Mouse (Mus musculus) layer of hippocampus, adult 2 months (tissue): ENCODE data around the gene Syt2. TPM values are rescaled to one million over a fixed set of nuclear protein-coding genes. Genes with fewer than 3 reads are reported as not detected.

Experiments used
- DNase-seq, 2 experiments: peaks; one replicate each; pipeline ENCODE4 v3.0.0; 2022; ENCODE audit warnings: low spot score in 2 of 2
- H3K27ac ChIP-seq: fragments of 200-600 bp; 2 replicates; pipeline ENCODE4 v1.8.1; 2022
- H3K4me3 ChIP-seq: fragments of 200-600 bp; 2 replicates; pipeline ENCODE4 v1.8.1; 2022; ENCODE audit warnings: mild to moderate bottlenecking
- CTCF ChIP-seq: fragments of 200-600 bp; conservative IDR thresholded peaks from 2 replicates; pipeline ENCODE4 v1.8.1; 2022; ENCODE audit warnings: antibody characterized with exemption, mild to moderate bottlenecking, moderate library complexity
- total RNA-seq, 2 experiments: library from RNA; stranded (reverse); gene quantifications; 2 replicates each; pipeline ENCODE4 v1.2.3; 2021

Syt2 gene
- total RNA-seq, 2 experiments from 2014 or later, result 17.9 to 18.6 TPM

DNA sequence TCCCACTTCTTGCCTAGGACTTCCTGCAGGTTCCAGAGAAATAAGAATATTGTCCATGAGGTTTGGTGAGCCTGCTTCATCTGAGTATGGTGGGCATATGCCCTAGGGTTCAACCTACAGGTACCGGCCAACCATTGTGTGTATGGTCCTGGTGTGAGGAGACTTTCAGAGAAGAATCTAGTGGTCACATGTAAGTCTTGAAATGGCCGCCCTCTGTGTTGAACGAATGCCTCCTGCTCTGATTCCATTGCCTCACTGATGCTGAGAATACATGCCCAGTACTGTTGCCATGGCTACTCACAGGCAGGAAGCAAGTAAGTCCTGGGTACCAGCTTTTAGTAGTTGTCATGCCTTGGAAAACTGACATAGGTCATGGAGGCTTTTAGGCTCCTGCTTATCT is 10.2 kb upstream of the Syt2 start:
- TF ChIP-seq CTCF, result no peak

GRCm38 (mm10) chr1:134636684-134637083 is 9.8 kb upstream of the Syt2 start:
- DNase-seq, result peak; percentile 29 to 40
- Histone ChIP-seq H3K27ac (no peak overlapping the region), H3K4me3 (no peak overlapping the region)
- peak; percentile 81 for TF ChIP-seq CTCF

More for the DNA sequence above, 10.2 kb upstream of the Syt2 start:
- DNase-seq, result no peak
- Histone ChIP-seq H3K27ac (no peak overlapping the region), H3K4me3 (no peak overlapping the region)

DNA sequence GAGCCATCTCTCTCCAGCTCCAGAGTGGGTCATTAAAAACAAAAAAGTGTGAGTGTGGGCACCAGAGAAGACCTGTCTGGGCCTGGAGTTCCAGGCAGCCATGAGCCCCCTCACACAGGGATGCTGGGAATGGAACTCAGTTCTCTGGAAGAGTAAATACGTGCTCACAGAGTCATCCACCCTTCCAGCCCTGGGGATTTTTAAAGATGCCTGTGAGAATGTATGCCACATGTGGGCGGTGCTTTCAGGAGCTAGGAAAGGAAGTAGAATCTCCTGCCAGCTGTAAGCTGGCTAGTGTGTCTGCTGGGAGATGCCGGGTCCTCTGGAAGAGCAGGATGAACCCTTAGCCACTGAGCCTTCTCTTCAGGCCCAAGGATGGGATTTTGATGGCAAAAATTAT is 8.4 kb upstream of the Syt2 start:
- no peak overlapping the region for H3K27ac ChIP-seq
- H3K4me3 ChIP-seq, result no peak overlapping the region
- no peak for TF ChIP-seq CTCF
- DNase-seq, result no peak

- TF ChIP-seq CTCF, result peak; percentile 78
- Histone ChIP-seq H3K27ac (no peak overlapping the region), H3K4me3 (no peak overlapping the region)
- DNase-seq, result peak; percentile 42 to 65
These were observed 8.0 kb upstream of the Syt2 start for GRCm38 (mm10) chr1:134638522-134638921.

DNA sequence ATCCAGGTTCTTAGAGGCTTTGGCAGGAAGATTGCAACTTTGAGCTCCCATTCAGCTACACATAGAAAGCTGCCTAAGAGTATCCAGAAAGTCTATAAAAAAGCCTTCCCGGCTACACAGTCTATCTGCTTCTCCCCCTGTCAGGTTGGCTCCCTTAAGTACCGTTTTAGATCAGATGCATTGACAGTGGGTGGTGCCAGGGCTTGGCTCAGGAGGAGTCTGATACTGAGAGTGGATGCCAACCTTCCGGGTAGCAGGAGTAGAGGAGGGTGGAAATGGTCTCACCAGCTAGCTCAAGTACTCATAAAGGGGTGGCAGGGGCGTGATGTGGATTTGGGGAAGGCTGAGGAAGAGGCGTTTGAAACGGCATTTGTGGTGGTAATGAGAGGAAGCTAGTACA is 7.0 kb upstream of the Syt2 start:
- no peak for DNase-seq
- TF ChIP-seq CTCF, result no peak
- no peak overlapping the region for H3K4me3 ChIP-seq
- no peak overlapping the region for H3K27ac ChIP-seq

- H3K4me3 ChIP-seq, result no peak overlapping the region
- TF ChIP-seq CTCF, result peak; percentile 67
- no peak for DNase-seq
- no peak overlapping the region for H3K27ac ChIP-seq
These were observed 5.0 kb upstream of the Syt2 start for GRCm38 (mm10) chr1:134641507-134641906.

GRCm38 (mm10) chr1:134643702-134644101 is 2.8 kb upstream of the Syt2 start:
- no peak for DNase-seq
- Histone ChIP-seq H3K4me3 (no peak overlapping the region), H3K27ac (no peak overlapping the region)
- TF ChIP-seq CTCF, result no peak

- Histone ChIP-seq H3K4me3 (peak overlapping the region; percentile 53), H3K27ac (no peak overlapping the region)
- no peak for TF ChIP-seq CTCF
- no peak for DNase-seq
These were observed 873 bp upstream of the Syt2 start for GRCm38 (mm10) chr1:134645408-134646200.

- H3K27ac ChIP-seq, result no peak overlapping the region
These were observed 446 bp downstream of the Syt2 start for GRCm38 (mm10) chr1:134646963-134647282.

DNA sequence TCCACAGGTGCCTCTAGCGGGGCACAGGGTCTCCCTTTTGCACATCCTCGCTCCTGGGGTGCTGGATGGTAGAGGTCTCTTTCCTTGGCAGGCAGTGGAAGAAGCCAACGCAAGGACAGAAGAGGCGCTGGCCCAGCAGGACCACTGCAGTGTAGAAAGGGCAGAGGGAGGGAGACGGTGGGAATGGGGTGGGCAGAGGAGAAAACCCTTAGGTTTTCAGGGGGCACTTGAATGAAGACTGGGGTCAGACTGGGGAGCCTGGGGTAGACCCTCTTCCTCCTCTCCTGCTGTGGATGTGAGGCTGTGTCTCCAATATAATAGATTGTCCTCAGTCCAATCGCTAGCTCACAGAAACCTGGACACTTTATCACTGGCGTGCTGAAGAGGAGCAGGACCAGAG is 1.1 kb downstream of the Syt2 start:
- Histone ChIP-seq H3K27ac (no peak overlapping the region), H3K4me3 (no peak overlapping the region)
- no peak for DNase-seq
- no peak for TF ChIP-seq CTCF

More at GRCm38 (mm10) chr1:134646963-134647282, 446 bp downstream of the Syt2 start:
- DNase-seq, result no peak
- peak overlapping the region; percentile 53 for H3K4me3 ChIP-seq
- no peak for TF ChIP-seq CTCF

- Histone ChIP-seq H3K4me3 (no peak overlapping the region), H3K27ac (no peak overlapping the region)
- no peak for DNase-seq
- no peak for TF ChIP-seq CTCF
These were observed 4.3 kb downstream of the Syt2 start for GRCm38 (mm10) chr1:134650816-134651215.

- no peak overlapping the region for H3K27ac ChIP-seq
- peak in 1 of 2 experiments; percentile 25 for DNase-seq
- TF ChIP-seq CTCF, result no peak
These were observed 4.9 kb downstream of the Syt2 start for GRCm38 (mm10) chr1:134651268-134651850.

DNA sequence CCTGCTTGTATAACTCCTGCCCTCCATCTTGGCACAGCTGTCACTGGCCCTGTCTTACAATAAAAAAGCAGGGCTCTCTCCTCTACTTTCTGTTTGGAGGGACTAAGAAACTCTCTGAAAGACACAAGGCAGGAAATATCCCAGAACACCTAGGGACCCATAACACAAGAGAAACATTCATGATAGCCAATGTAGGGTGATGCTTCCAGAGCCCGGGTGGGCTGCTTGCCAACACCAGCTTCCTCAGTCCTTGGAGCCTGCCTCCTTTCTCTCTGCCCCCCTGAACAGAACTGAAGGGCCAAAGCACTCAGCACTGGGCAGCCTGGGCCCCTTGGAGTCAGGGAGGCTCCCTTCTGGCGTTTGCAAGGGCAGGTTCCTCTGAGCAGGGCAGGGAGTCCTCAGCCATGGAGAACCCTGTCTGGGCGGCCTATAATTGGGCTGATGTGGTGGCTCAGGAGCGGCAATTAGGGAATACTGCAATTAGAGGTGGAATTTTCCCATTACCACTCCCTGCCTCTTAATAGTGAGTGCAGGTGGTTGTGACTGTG is 5.4 kb downstream of the Syt2 start:
- DNase-seq, result no peak
- no peak overlapping the region for H3K27ac ChIP-seq
- no peak for TF ChIP-seq CTCF
- H3K4me3 ChIP-seq, result no peak overlapping the region

More at GRCm38 (mm10) chr1:134651268-134651850, 4.9 kb downstream of the Syt2 start:
- no peak overlapping the region for H3K4me3 ChIP-seq
